Mouse (Mus musculus) hindbrain, embryonic 13.5 days (tissue): ENCODE results near the gene Nek5. TPM values are rescaled to one million over a fixed set of nuclear protein-coding genes. Genes with fewer than 3 reads are reported as not detected.
A peak's percentile ranks its signal among the peaks of the same experiment; 100 is the strongest.

Experiments used
- ATAC-seq: fragments of 200-750 bp; cut with Nextera tagmentation; 2 replicates; pipeline ENCODE4 v1.8.0; 2017; ENCODE audit warnings: moderate TSS enrichment; ENCODE audit not compliant: low FRiP score
- H3K27ac ChIP-seq: fragments of 300-500 bp; sonication (generic); 2 replicates; pipeline ENCODE4 v1.5.1; 2015; ENCODE audit warnings: inconsistent platforms, mild to moderate bottlenecking, moderate library complexity
- H3K27me3 ChIP-seq: fragments of 300-500 bp; sonication (generic); 2 replicates; pipeline ENCODE4 v1.6.1; 2015; ENCODE audit warnings: mild to moderate bottlenecking, inconsistent platforms
- H3K36me3 ChIP-seq: fragments of 300-500 bp; sonication (generic); 2 replicates; pipeline ENCODE4 v1.6.1; 2015; ENCODE audit warnings: mild to moderate bottlenecking, inconsistent platforms
- H3K4me1 ChIP-seq: fragments of 300-500 bp; sonication (generic); replicated peaks from 2 replicates; pipeline ENCODE4 v1.6.1; 2015; ENCODE audit warnings: inconsistent platforms
- H3K4me2 ChIP-seq: fragments of 300-500 bp; sonication (generic); 2 replicates; pipeline ENCODE4 v1.6.1; 2015; ENCODE audit warnings: inconsistent platforms, mild to moderate bottlenecking, moderate library complexity
- H3K4me3 ChIP-seq: fragments of 300-500 bp; sonication (generic); 2 replicates; pipeline ENCODE4 v1.5.1; 2015; ENCODE audit warnings: mild to moderate bottlenecking, inconsistent platforms
- H3K9ac ChIP-seq: fragments of 300-500 bp; sonication (generic); 2 replicates; pipeline ENCODE4 v1.6.1; 2015; ENCODE audit warnings: mild to moderate bottlenecking, inconsistent platforms
- H3K9me3 ChIP-seq: fragments of 300-500 bp; sonication (generic); 2 replicates; pipeline ENCODE4 v1.6.1; 2016; ENCODE audit warnings: inconsistent platforms
- WGBS: fragments of 180-500 bp; shearing (Covaris S2); methylation state at CpG from one replicate; pipeline ENCODE4 v1.1.7; 2015; 5-methylcytosine and 5-hydroxymethylcytosine counted together
- polyA plus RNA-seq: library from polyadenylated mRNA; unstranded; fragments of >200 nt; fragmentation: Nextera tagmentation; extraction: Ambion mirVana; gene quantifications from 2 replicates; pipeline ENCODE4 v1.2.1, GENCODE M21; 2015

The Nek5 gene
- polyA plus RNA-seq, 1 experiment from 2014 or later, result 1.3 TPM

DNA sequence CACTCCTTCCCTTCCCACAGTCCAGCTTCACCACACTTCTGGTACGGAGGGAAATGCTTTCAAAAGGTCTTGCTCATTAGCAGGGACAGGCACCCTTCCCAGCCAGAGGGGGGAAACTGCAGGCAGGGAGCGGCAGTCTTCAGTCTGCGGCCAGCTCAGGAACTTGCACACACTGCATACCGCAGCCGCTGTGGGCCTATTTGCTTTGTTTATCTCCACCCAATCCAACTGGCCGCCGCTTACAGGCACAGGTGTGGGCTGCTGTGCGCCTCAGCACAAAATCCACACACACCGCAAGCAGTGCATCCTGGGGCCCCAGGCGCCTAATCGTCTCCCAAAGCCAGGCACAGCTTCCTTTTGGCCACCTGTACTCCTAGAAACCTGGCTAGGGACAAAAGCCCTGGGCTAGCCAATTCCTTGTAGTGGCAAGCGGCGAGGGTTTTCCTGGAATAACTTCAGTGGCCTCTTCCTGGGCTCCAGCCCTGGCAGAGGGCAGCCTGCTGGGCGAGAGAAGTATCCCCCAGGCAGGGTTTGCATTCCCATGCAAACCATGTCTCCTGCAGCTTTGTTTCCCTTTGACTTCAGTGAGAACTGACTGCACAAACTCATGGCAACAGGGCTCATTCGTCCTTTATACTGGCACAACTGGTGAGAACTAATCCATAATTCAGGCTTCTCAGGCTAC lies 85.2 kb downstream of the Nek5 start:
- Histone ChIP-seq H3K36me3 (no peaks in the 10 kb centered on the region), H3K4me1 (peaks cover 21% of the 10 kb centered on the region; the same call in 1 of the 2 replicates), H3K9ac (0 out of 2 replicates have a peak overlapping the region, but pooled peaks have one; percentile 3), H3K4me2 (peak overlapping the region; percentile 29), H3K27me3 (no peaks in the 10 kb centered on the region), H3K4me3 (no peak overlapping the region), H3K9me3 (no peaks in the 10 kb centered on the region), H3K27ac (no peak overlapping the region)
- 14% methylated on average over 15 of the region's 15 CpGs for WGBS
- peak; percentile 31; the same call in 1 of the 2 replicates for ATAC-seq

GRCm38 (mm10) chr8:22037022-22037421 lies 87.8 kb downstream of the Nek5 start:
- H3K27me3 ChIP-seq, result no peaks in the 10 kb centered on the region
- no peak overlapping the region for H3K27ac ChIP-seq
- no peaks in the 10 kb centered on the region for H3K9me3 ChIP-seq
- no peaks in the 10 kb centered on the region for H3K36me3 ChIP-seq
- H3K9ac ChIP-seq, result no peak overlapping the region
- peaks cover 16% of the 10 kb centered on the region; the same call in 1 of the 2 replicates for H3K4me1 ChIP-seq
- WGBS, result 79% methylated on average over 7 of the region's 7 CpGs
- no peak overlapping the region for H3K4me2 ChIP-seq
- ATAC-seq, result no peak
- H3K4me3 ChIP-seq, result no peak overlapping the region

DNA sequence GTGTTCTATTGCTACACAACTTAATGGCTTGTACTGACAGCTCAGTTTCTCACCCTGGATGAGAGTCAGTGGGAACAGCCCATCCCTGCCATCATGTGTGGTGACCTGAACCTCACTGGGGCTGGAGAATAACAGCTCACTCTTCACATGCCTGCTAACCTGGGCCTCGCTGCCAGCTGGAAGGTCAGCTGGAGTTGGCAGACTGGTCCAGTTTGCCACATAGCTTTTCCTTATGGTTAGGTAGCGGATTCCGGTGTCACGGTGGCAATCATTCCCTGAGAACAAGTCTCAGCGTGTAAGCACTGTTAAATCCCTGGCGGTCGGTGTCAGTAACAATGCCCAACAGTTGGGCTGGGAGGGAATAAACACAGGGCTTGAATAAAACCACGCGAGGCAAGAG lies 88.7 kb downstream of the Nek5 start:
- 88% methylated on average over 9 of the region's 9 CpGs for WGBS
- Histone ChIP-seq H3K27me3 (no peaks in the 10 kb centered on the region), H3K4me1 (peaks cover 16% of the 10 kb centered on the region; the same call in 1 of the 2 replicates), H3K9ac (no peak overlapping the region), H3K27ac (no peak overlapping the region), H3K9me3 (no peaks in the 10 kb centered on the region), H3K36me3 (no peaks in the 10 kb centered on the region), H3K4me2 (no peak overlapping the region), H3K4me3 (no peak overlapping the region)
- no peak for ATAC-seq

GRCm38 (mm10) chr8:22030990-22031389 lies 93.9 kb downstream of the Nek5 start:
- no peak for ATAC-seq
- WGBS, result 94% methylated on average over 3 of the region's 3 CpGs
- H3K4me1 ChIP-seq, result no peaks in the 10 kb centered on the region
- no peak overlapping the region for H3K9ac ChIP-seq
- no peaks in the 10 kb centered on the region for H3K36me3 ChIP-seq
- H3K4me2 ChIP-seq, result no peak overlapping the region
- H3K27me3 ChIP-seq, result no peaks in the 10 kb centered on the region
- no peak overlapping the region for H3K27ac ChIP-seq
- H3K9me3 ChIP-seq, result no peaks in the 10 kb centered on the region
- no peak overlapping the region for H3K4me3 ChIP-seq

- H3K27me3 ChIP-seq, result no peaks in the 10 kb centered on the region
- WGBS, result 98% methylated on average over 3 of the region's 3 CpGs
These were observed 95.9 kb downstream of the Nek5 start for GRCm38 (mm10) chr8:22028973-22029372.

DNA sequence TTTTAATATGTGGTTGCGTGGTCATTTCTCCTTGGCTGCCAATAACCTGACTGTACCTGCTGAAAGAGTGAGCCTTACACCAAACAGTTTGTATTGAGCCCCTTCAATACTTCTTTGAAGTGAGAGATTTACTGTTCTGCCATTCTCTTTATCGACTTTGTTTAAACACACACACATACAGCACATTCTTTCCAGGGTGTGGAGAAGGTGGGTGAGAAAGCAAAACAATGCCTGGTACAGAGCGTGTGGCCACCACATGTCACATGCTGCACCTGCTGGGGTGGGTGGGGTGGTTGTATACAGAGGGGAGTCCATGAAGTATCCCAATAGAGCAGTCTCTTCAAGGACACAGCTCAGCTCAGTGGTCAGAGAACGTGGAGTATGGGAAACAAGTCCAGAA lies 99.6 kb downstream of the Nek5 start:
- Histone ChIP-seq H3K4me3 (no peak overlapping the region), H3K9ac (no peak overlapping the region), H3K4me1 (no peaks in the 10 kb centered on the region), H3K4me2 (no peak overlapping the region), H3K9me3 (no peaks in the 10 kb centered on the region), H3K27ac (no peak overlapping the region), H3K27me3 (no peaks in the 10 kb centered on the region), H3K36me3 (no peaks in the 10 kb centered on the region)
- 84% methylated on average over 4 of the region's 4 CpGs for WGBS
- no peak for ATAC-seq

More at GRCm38 (mm10) chr8:22028973-22029372, 95.9 kb downstream of the Nek5 start:
- H3K27ac ChIP-seq, result no peak overlapping the region
- H3K9ac ChIP-seq, result no peak overlapping the region
- H3K4me3 ChIP-seq, result no peak overlapping the region
- no peaks in the 10 kb centered on the region for H3K9me3 ChIP-seq
- no peaks in the 10 kb centered on the region for H3K36me3 ChIP-seq
- no peak overlapping the region for H3K4me2 ChIP-seq
- no peaks in the 10 kb centered on the region for H3K4me1 ChIP-seq
- ATAC-seq, result no peak

Other genes starting within 250 kb of the Nek5 start
- gene Defb9, start 239.6 kb downstream of the Nek5 start, polyA plus RNA-seq, result 1.1 and 1.9 TPM in 2 replicates
- 19.4 and 28.5 TPM in 2 replicates for gene Defb11, start 218.6 kb downstream of the Nek5 start, polyA plus RNA-seq
- not detected in 2 replicates for gene Defb15, start 192.3 kb downstream of the Nek5 start, polyA plus RNA-seq
- gene Defb35, start 186.7 kb downstream of the Nek5 start, polyA plus RNA-seq, result not detected in 2 replicates
- gene Defb13, start 178.3 kb downstream of the Nek5 start, polyA plus RNA-seq, result not detected in 2 replicates
- gene Fam90a1a, start 166.3 kb downstream of the Nek5 start, polyA plus RNA-seq, result not detected in 2 replicates
- gene Ccdc70, start 155.3 kb downstream of the Nek5 start, polyA plus RNA-seq, result not detected in 2 replicates
- gene Atp7b, start 64.7 kb downstream of the Nek5 start, polyA plus RNA-seq, result 1.6 and 1.7 TPM in 2 replicates
- 33.8 and 37.2 TPM in 2 replicates for gene Alg11, start 64.3 kb downstream of the Nek5 start, polyA plus RNA-seq
- gene Nek3, start 41.4 kb upstream of the Nek5 start, polyA plus RNA-seq, result 9.5 and 10.4 TPM in 2 replicates
- 16.9 and 19.1 TPM in 2 replicates for gene Ckap2, start 60.8 kb upstream of the Nek5 start, polyA plus RNA-seq
- 42.1 and 42.3 TPM in 2 replicates for gene Vps36, start 67.8 kb upstream of the Nek5 start, polyA plus RNA-seq
- 8.3 and 8.5 TPM in 2 replicates for gene Thsd1, start 102.3 kb upstream of the Nek5 start, polyA plus RNA-seq
- gene Tpte, start 158.4 kb upstream of the Nek5 start, polyA plus RNA-seq, result not detected in 2 replicates